Mouse (Mus musculus) embryonic fibroblast, embryonic 13.5 days (primary cell): ENCODE data around the gene Gli3.

ENCODE experiments used
- CTCF ChIP-seq: IDR thresholded peaks from 2 replicates; pipeline ENCODE4 v1.5.1; 2011; ENCODE audit warnings: mild to moderate bottlenecking, control low read depth, low read length, moderate library complexity, borderline replicate concordance; ENCODE audit not compliant: insufficient read depth
- POLR2A ChIP-seq: IDR thresholded peaks from 2 replicates; pipeline ENCODE4 v1.6.1; 2011; ENCODE audit warnings: low read depth, mild to moderate bottlenecking, control low read depth, low read length, moderate library complexity

DNA sequence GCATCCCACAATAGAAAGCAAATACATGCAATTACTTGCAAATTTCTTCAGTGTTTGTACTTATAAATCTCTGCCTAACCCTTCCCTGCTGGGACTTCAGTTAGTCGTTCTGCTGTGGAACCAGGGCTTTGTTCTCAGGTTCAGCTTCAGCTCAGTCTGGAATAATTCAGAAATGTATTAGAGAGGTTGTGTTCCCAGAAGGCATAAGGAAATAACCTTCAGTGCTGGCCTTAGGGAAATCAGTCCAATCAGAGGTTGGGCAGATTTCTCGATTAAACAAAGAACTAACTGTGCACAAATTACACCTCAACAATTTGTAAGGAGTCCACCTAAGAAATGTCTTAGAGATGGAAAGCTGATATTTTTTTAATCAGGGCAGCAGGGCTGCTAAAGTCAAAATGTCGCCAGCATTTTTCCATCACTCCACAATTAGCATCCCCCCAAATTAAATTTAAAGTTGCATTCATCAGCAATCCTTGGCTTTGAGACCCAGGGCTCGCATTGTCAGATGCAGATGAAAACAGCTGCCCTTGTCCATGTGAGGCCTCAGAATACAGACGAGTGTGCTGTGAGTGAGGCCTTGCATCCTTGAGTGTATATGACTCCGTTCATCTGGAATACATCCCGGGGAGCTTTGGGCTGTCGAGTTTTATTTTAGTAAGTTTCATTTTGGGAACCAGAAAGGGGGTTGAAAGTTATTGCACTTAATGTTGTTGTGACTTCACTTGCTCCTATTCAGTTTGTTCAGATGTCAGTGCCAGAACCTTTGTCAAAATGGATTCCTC is 114.3 kb downstream of the Gli3 start:
- no peak for TF ChIP-seq CTCF
- no peak for TF ChIP-seq POLR2A
